Mouse (Mus musculus): Measurements from ENCODE around the gene Ppdpf. TPM values are rescaled to one million over a fixed set of nuclear protein-coding genes. Genes with fewer than 3 reads are reported as not detected.

Ppdpf gene
- polyA plus RNA-seq, 1 experiment from 2014 or later: 287 TPM

- Histone ChIP-seq H3K27me3 (replicated peaks; ENCODE audit: control insufficient read depth, insufficient read depth, low read length) (peaks cover 42% of the 10 kb centered on the region), H3K9ac (ENCODE audit: low read depth, low read length) (no peak overlapping the region), H3K4me2 (ENCODE audit: low read depth, low read length) (no peak overlapping the region), H3K36me3 (ENCODE audit: control insufficient read depth, insufficient read depth, low read length) (no peaks in the 10 kb centered on the region), H3K9me3 (ENCODE audit: control insufficient read depth, low read length) (no peaks in the 10 kb centered on the region), H3K4me1 (ENCODE audit: control insufficient read depth, insufficient read depth, low read length) (no peaks in the 10 kb centered on the region), H3K4me3 (ENCODE audit: low read length) (no peak overlapping the region), H3K27ac (ENCODE audit: low read length) (no peak overlapping the region)
- ATAC-seq: no peak
- 71% methylated on average over 6 of the region's 6 CpGs for WGBS
Measured at GRCm38 (mm10) chr2:181157716-181158302, 29.2 kb upstream of the Ppdpf start.

- Histone ChIP-seq H3K4me3 (ENCODE audit: low read length) (no peak overlapping the region), H3K4me1 (ENCODE audit: control insufficient read depth, insufficient read depth, low read length) (no peaks in the 10 kb centered on the region), H3K9me3 (ENCODE audit: control insufficient read depth, low read length) (no peaks in the 10 kb centered on the region), H3K9ac (ENCODE audit: low read depth, low read length) (no peak overlapping the region), H3K27me3 (replicated peaks; ENCODE audit: control insufficient read depth, insufficient read depth, low read length) (peaks cover 42% of the 10 kb centered on the region), H3K27ac (ENCODE audit: low read length) (no peak overlapping the region), H3K4me2 (ENCODE audit: low read depth, low read length) (no peak overlapping the region), H3K36me3 (ENCODE audit: control insufficient read depth, insufficient read depth, low read length) (no peaks in the 10 kb centered on the region)
- ATAC-seq: no peak
- WGBS: 74% methylated on average over 2 of the region's 2 CpGs
Measured at GRCm38 (mm10) chr2:181158471-181158870, 28.6 kb upstream of the Ppdpf start.

- ATAC-seq: no peak
- 49% methylated on average over 7 of the region's 7 CpGs for WGBS
- Histone ChIP-seq H3K4me2 (ENCODE audit: low read depth, low read length) (no peak overlapping the region), H3K27ac (ENCODE audit: low read length) (no peak overlapping the region), H3K9me3 (ENCODE audit: control insufficient read depth, low read length) (no peaks in the 10 kb centered on the region), H3K4me3 (ENCODE audit: low read length) (no peak overlapping the region), H3K27me3 (replicated peaks; ENCODE audit: control insufficient read depth, insufficient read depth, low read length) (peaks cover 42% of the 10 kb centered on the region), H3K9ac (ENCODE audit: low read depth, low read length) (no peak overlapping the region), H3K36me3 (ENCODE audit: control insufficient read depth, insufficient read depth, low read length) (no peaks in the 10 kb centered on the region), H3K4me1 (ENCODE audit: control insufficient read depth, insufficient read depth, low read length) (no peaks in the 10 kb centered on the region)
Measured at GRCm38 (mm10) chr2:181159091-181159514, 27.9 kb upstream of the Ppdpf start.

- 2% methylated on average over 2 of the region's 2 CpGs for WGBS
- no peak overlapping the region for H3K4me3 ChIP-seq (ENCODE audit: low read length)
- no peaks in the 10 kb centered on the region for H3K4me1 ChIP-seq (ENCODE audit: control insufficient read depth, insufficient read depth, low read length)
- no peaks in the 10 kb centered on the region for H3K9me3 ChIP-seq (ENCODE audit: control insufficient read depth, low read length)
- H3K36me3 ChIP-seq (ENCODE audit: control insufficient read depth, insufficient read depth, low read length): no peaks in the 10 kb centered on the region
- H3K27ac ChIP-seq (ENCODE audit: low read length): no peak overlapping the region
- ATAC-seq: no peak
- H3K4me2 ChIP-seq (ENCODE audit: low read depth, low read length): no peak overlapping the region
- H3K27me3 ChIP-seq (replicated peaks; ENCODE audit: control insufficient read depth, insufficient read depth, low read length): peaks cover 36% of the 10 kb centered on the region
- no peak overlapping the region for H3K9ac ChIP-seq (ENCODE audit: low read depth, low read length)
Measured at GRCm38 (mm10) chr2:181159771-181160170, 27.3 kb upstream of the Ppdpf start.

- Histone ChIP-seq H3K4me1 (ENCODE audit: control insufficient read depth, insufficient read depth, low read length) (no peaks in the 10 kb centered on the region), H3K36me3 (ENCODE audit: control insufficient read depth, insufficient read depth, low read length) (no peaks in the 10 kb centered on the region), H3K9me3 (ENCODE audit: control insufficient read depth, low read length) (no peaks in the 10 kb centered on the region), H3K27ac (ENCODE audit: low read length) (no peak overlapping the region), H3K27me3 (replicated peaks; ENCODE audit: control insufficient read depth, insufficient read depth, low read length) (peaks cover 27% of the 10 kb centered on the region), H3K4me3 (ENCODE audit: low read length) (no peak overlapping the region), H3K4me2 (ENCODE audit: low read depth, low read length) (no peak overlapping the region), H3K9ac (ENCODE audit: low read depth, low read length) (no peak overlapping the region)
- 71% methylated on average over 4 of the region's 4 CpGs for WGBS
- ATAC-seq: no peak
Measured at GRCm38 (mm10) chr2:181160821-181161220, 26.2 kb upstream of the Ppdpf start.

- no peak for ATAC-seq
Measured at GRCm38 (mm10) chr2:181166469-181166868, 20.6 kb upstream of the Ppdpf start.

GRCm38 (mm10) chr2:181174646-181175045 lies 12.4 kb upstream of the Ppdpf start:
- Histone ChIP-seq H3K9me3 (ENCODE audit: control insufficient read depth, low read length) (0 out of 2 replicates have a peak, but pooled peaks cover under 1% of the 10 kb centered on the region), H3K27me3 (replicated peaks; ENCODE audit: control insufficient read depth, insufficient read depth, low read length) (no peaks in the 10 kb centered on the region), H3K27ac (ENCODE audit: low read length) (no peak overlapping the region), H3K9ac (ENCODE audit: low read depth, low read length) (no peak overlapping the region), H3K4me3 (ENCODE audit: low read length) (no peak overlapping the region), H3K36me3 (ENCODE audit: control insufficient read depth, insufficient read depth, low read length) (no peaks in the 10 kb centered on the region), H3K4me1 (ENCODE audit: control insufficient read depth, insufficient read depth, low read length) (no peaks in the 10 kb centered on the region), H3K4me2 (ENCODE audit: low read depth, low read length) (no peak overlapping the region)
- 83% methylated on average over 3 of the region's 3 CpGs for whole genome bisulfite sequencing
- no peak for ATAC-seq

More at GRCm38 (mm10) chr2:181166469-181166868, 20.6 kb upstream of the Ppdpf start:
- WGBS: 75% methylated on average over 5 of the region's 5 CpGs
- Histone ChIP-seq H3K27ac (ENCODE audit: low read length) (no peak overlapping the region), H3K36me3 (ENCODE audit: control insufficient read depth, insufficient read depth, low read length) (no peaks in the 10 kb centered on the region), H3K9ac (ENCODE audit: low read depth, low read length) (no peak overlapping the region), H3K4me3 (ENCODE audit: low read length) (no peak overlapping the region), H3K4me2 (ENCODE audit: low read depth, low read length) (no peak overlapping the region), H3K27me3 (replicated peaks; ENCODE audit: control insufficient read depth, insufficient read depth, low read length) (peaks cover 2% of the 10 kb centered on the region; the same call in 1 of the 2 replicates), H3K4me1 (ENCODE audit: control insufficient read depth, insufficient read depth, low read length) (no peaks in the 10 kb centered on the region), H3K9me3 (ENCODE audit: control insufficient read depth, low read length) (0 out of 2 replicates have a peak, but pooled peaks cover 3% of the 10 kb centered on the region)

- Histone ChIP-seq H3K4me3 (ENCODE audit: low read length) (no peak overlapping the region), H3K4me1 (ENCODE audit: control insufficient read depth, insufficient read depth, low read length) (no peaks in the 10 kb centered on the region), H3K27me3 (replicated peaks; ENCODE audit: control insufficient read depth, insufficient read depth, low read length) (no peaks in the 10 kb centered on the region), H3K4me2 (ENCODE audit: low read depth, low read length) (no peak overlapping the region), H3K36me3 (ENCODE audit: control insufficient read depth, insufficient read depth, low read length) (no peaks in the 10 kb centered on the region), H3K9me3 (ENCODE audit: control insufficient read depth, low read length) (no peaks in the 10 kb centered on the region), H3K9ac (ENCODE audit: low read depth, low read length) (no peak overlapping the region), H3K27ac (ENCODE audit: low read length) (no peak overlapping the region)
- WGBS: 87% methylated on average over 3 of the region's 3 CpGs
- no peak for ATAC-seq
Measured at GRCm38 (mm10) chr2:181178015-181178414, 9.0 kb upstream of the Ppdpf start.

- no peak overlapping the region for H3K9ac ChIP-seq (ENCODE audit: low read depth, low read length)
- no peak overlapping the region for H3K4me2 ChIP-seq (ENCODE audit: low read depth, low read length)
- WGBS: 84% methylated on average over 5 of the region's 5 CpGs
- H3K36me3 ChIP-seq (ENCODE audit: control insufficient read depth, insufficient read depth, low read length): no peaks in the 10 kb centered on the region
- H3K4me3 ChIP-seq (ENCODE audit: low read length): no peak overlapping the region
- H3K4me1 ChIP-seq (ENCODE audit: control insufficient read depth, insufficient read depth, low read length): no peaks in the 10 kb centered on the region
- H3K27ac ChIP-seq (ENCODE audit: low read length): no peak overlapping the region
- no peak for ATAC-seq
- no peaks in the 10 kb centered on the region for H3K27me3 ChIP-seq (replicated peaks; ENCODE audit: control insufficient read depth, insufficient read depth, low read length)
- no peaks in the 10 kb centered on the region for H3K9me3 ChIP-seq (ENCODE audit: control insufficient read depth, low read length)
Measured at GRCm38 (mm10) chr2:181178471-181178870, 8.6 kb upstream of the Ppdpf start.

GRCm38 (mm10) chr2:181180898-181181297 lies 6.1 kb upstream of the Ppdpf start:
- 65% methylated on average over 6 of the region's 6 CpGs for WGBS
- ATAC-seq: no peak

More at GRCm38 (mm10) chr2:181180898-181181297, 6.1 kb upstream of the Ppdpf start:
- H3K27ac ChIP-seq (ENCODE audit: low read length): no peak overlapping the region
- no peaks in the 10 kb centered on the region for H3K27me3 ChIP-seq (replicated peaks; ENCODE audit: control insufficient read depth, insufficient read depth, low read length)
- no peaks in the 10 kb centered on the region for H3K36me3 ChIP-seq (ENCODE audit: control insufficient read depth, insufficient read depth, low read length)
- H3K9me3 ChIP-seq (ENCODE audit: control insufficient read depth, low read length): no peaks in the 10 kb centered on the region
- H3K4me3 ChIP-seq (ENCODE audit: low read length): no peak overlapping the region
- H3K9ac ChIP-seq (ENCODE audit: low read depth, low read length): no peak overlapping the region
- no peak overlapping the region for H3K4me2 ChIP-seq (ENCODE audit: low read depth, low read length)
- no peaks in the 10 kb centered on the region for H3K4me1 ChIP-seq (ENCODE audit: control insufficient read depth, insufficient read depth, low read length)
